Mouse (Mus musculus): ENCODE data around the gene Trappc5. TPM values are rescaled to one million over a fixed set of nuclear protein-coding genes. Genes with fewer than 3 reads are reported as not detected.

Gene Trappc5
- 19.8 TPM for polyA plus RNA-seq (2014; fragmentation: Illumina TruSeq; extraction: RNeasy Lipid Tissue Mini Kit (QIAGEN cat#74804); ENCODE audit: low read depth, low replicate concordance)

DNA sequence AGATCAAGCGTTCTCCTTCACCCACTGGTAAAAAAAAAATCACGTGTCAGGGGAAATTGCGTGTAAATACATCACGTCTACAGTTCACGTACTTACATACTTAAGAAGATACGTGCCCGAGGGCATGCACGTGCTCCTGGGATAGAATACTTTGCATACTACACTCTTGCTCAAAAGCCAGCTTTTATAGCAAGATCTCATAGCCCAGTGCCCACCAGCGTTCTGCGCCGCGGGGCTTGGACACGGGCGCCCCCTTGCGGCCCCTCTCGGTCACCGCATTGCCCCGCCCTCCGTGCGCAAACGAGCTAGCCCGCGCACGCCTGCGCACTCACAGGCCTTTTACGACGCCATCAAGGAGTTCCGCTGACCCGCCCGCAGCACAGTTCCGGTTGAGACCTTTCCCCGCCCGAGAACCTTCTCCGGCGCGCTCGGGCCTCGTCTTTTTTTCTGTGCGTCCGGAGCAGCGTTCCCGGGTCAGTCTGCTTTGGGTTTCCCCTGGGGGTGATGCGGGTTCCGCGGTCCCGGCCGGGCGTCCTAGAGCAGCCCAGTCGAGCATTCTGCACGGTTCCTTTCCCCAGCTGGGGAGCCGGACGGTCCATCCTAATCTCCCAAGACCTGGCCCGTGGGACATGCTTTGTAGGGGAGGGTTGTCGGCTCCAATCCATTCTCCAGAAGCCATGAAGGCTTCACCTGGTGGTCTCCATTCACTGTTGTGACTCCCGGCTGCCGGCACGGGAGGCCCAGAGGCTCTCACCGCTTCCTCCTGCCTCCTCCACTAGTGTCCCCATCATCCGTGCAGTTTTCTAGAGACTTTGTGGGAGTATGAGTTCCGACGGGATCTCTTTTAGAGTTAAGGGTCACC lies at the start of gene Trappc5:
Gene Trappc5, plus strand, starts transcription at position 169 of the 862 bp plus-strand sequence.

DNA sequence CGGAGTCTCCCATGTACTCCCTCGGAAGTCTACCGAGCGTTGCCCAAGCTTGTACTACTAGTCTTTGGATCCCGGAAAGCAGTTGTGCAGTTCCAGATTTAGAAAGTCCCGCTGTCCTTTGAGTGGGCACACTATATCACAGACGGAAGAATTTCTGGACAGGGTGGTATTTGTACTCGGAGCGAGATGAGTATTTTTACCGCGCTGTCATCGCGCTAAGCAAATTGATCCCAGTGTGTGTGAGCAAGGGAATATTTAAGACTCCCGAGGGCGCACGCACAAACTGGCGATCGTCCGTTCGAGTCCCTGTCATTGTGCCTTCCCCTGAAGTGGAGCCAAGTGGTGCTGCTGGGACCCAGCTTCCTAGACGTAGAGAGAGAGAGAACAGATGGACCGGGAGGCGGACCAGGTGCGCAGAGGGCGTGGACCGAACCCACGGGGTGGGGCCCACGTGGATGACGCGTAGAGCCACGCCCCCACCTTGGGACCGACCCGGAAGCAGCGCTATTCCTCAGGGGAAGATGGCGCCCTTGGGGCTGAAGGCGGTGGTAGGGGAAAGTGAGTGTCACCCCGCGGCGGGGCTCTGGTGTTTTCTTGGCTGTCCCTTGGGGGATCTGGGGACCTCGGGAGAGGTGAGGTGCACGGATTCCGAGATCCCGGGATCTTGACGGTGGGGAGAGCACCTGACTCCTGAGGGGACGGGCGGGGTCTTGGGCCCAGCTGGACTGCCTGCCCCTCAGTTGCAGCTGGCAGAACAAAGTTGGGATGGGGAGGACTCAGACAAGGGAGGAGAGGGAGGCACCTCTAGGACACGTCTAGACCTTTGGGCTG lies 45.2 kb upstream of the Trappc5 start, which contains the start of gene Stxbp2:
Gene Stxbp2, plus strand, starts transcription at position 309 of the 831 bp plus-strand sequence.

DNA sequence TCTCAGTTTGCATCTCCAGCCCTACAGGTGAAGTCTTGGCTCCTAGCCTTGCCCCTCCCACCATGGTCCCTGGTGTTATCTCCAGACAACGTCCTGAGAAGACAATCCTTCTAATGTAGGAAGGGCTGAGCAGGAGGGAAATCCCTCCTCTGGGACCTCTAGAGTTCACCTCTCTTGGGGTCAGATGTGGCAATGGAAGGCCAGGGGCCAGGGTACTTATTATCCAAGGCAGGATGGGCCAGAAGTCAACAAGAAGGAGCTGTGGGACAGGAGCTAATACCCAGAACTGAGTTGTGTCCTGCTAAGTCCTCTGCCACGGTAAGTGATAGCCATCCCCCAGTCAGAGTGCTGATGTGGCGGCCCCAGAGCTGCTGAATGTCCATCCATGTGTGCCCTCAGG lies 20.6 kb upstream of the Trappc5 start, which contains the start of gene Retn:
Gene Retn, plus strand, starts transcription at position 245 of the 400 bp plus-strand sequence.

DNA sequence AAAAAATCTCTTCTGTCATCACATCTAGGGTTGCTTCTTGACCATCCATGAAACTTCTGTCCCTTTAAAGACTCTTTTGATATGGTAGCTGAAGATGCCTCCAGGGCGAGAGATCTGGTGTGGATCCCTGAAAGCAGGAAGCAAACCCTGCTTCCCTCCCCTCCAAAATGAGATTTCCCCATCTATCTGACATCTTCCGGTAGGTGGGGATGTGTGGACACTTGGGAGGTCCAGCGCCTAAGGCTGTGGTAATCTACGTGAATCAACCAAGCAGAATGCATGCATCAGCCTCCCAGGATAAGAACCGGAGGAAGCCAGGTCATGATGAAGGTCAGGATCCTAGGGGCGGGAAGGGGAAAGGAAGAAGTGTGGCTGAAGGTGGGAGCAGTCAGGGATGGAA lies 10.6 kb upstream of the Trappc5 start, which contains the start of gene Mcemp1:
Gene Mcemp1, plus strand, starts transcription at position 248 of the 400 bp plus-strand sequence.

DNA sequence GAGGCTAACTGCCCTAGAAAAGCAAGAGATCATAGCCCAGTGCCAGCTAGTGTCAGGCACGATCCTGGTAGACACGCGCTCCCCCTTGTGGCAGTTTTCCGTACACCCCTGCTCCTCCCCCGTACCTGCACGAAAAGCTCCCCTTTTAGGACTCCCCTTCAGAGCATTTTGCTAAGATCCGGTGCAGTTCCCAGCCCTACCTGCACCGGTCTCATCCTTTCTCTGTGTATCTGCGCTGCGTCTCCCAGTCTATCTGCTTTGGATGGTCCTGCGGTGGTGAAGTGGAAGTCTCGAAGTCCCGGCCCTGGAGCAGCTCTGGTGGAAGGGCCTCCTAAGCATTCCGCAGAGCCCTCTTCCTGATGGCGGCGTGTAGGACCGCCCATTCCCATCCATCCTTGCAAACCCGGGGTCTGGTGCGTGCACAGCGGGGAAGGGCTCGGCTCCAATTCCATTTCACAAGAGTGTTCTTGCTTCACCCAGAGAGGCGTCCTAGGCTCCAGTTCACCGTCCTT lies 4.1 kb upstream of the Trappc5 start, which contains the start of gene Fcor:
Gene Fcor, minus strand, starts transcription at position 383 of the 512 bp plus-strand sequence.

DNA sequence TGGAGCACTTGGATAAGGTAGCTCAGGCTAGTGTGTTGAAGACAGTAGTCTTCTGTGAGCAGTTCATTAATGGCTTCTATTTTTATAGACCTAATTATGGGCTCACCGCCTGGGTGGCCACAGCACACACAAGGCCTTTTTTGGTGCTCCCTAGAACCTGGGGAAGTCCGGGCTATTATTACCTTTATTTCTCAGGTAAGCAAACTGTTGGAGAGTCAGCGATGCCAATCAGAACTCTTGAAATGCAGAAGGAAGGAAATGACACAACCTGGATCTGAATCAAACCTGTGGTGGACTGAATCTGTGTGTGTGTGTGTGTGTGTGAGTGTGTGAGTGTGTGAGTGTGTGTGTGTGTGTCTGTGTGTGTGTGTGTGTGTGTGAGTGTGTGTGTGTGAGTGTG lies 18.0 kb downstream of the Trappc5 start, which contains the start of gene Fcer2a:
Gene Fcer2a, minus strand, starts transcription at position 55 of the 400 bp plus-strand sequence.

DNA sequence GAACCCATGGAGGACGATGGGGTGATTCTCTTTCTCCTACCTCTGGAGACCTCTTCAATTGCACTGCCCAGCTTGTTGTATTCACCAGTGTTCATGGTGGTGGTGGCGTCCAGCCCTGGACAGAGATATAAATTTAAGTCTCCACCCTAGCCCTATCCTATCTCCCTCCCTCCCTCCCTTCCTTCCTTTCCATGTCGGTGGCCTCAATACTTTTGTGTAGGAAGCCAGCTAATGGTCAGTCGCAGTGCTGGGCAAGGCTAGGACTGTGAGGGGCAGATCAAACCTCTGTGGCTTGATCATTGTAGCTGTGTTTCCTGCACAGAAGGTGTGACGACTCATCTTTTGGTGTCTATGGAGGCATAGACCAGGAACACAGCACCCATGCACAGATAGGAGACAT lies 44.5 kb downstream of the Trappc5 start, which contains the start of gene Clec4g:
Gene Clec4g, minus strand, starts transcription at position 101 of the 400 bp plus-strand sequence.

Other genes with a start within 250 kb of the Trappc5 start
- gene Pex11g, start 208.6 kb upstream of the Trappc5 start, polyA plus RNA-seq (2014; fragmentation: Illumina TruSeq; extraction: RNeasy Lipid Tissue Mini Kit (QIAGEN cat#74804); ENCODE audit: low read depth, low replicate concordance), result 29.0 TPM
- gene Tex45, start 205.4 kb upstream of the Trappc5 start, polyA plus RNA-seq (2014; fragmentation: Illumina TruSeq; extraction: RNeasy Lipid Tissue Mini Kit (QIAGEN cat#74804); ENCODE audit: low read depth, low replicate concordance), result 0.73 TPM
- 21.0 TPM for gene Zfp358, start 183.2 kb upstream of the Trappc5 start, polyA plus RNA-seq (2014; fragmentation: Illumina TruSeq; extraction: RNeasy Lipid Tissue Mini Kit (QIAGEN cat#74804); ENCODE audit: low read depth, low replicate concordance)
- gene Mcoln1, start 175.8 kb upstream of the Trappc5 start, polyA plus RNA-seq (2014; fragmentation: Illumina TruSeq; extraction: RNeasy Lipid Tissue Mini Kit (QIAGEN cat#74804); ENCODE audit: low read depth, low replicate concordance), result 83.5 TPM
- gene Pnpla6, start 160.9 kb upstream of the Trappc5 start, polyA plus RNA-seq (2014; fragmentation: Illumina TruSeq; extraction: RNeasy Lipid Tissue Mini Kit (QIAGEN cat#74804); ENCODE audit: low read depth, low replicate concordance), result 49.1 TPM
- gene C330021F23Rik, start 108.3 kb upstream of the Trappc5 start, polyA plus RNA-seq (2014; fragmentation: Illumina TruSeq; extraction: RNeasy Lipid Tissue Mini Kit (QIAGEN cat#74804); ENCODE audit: low read depth, low replicate concordance), result 6.5 TPM
- gene Camsap3, start 89.0 kb upstream of the Trappc5 start, polyA plus RNA-seq (2014; fragmentation: Illumina TruSeq; extraction: RNeasy Lipid Tissue Mini Kit (QIAGEN cat#74804); ENCODE audit: low read depth, low replicate concordance), result 36.3 TPM
- gene Xab2, start 55.0 kb upstream of the Trappc5 start, polyA plus RNA-seq (2014; fragmentation: Illumina TruSeq; extraction: RNeasy Lipid Tissue Mini Kit (QIAGEN cat#74804); ENCODE audit: low read depth, low replicate concordance), result 33.1 TPM
- 68.9 TPM for gene Pet100, start 54.8 kb upstream of the Trappc5 start, polyA plus RNA-seq (2014; fragmentation: Illumina TruSeq; extraction: RNeasy Lipid Tissue Mini Kit (QIAGEN cat#74804); ENCODE audit: low read depth, low replicate concordance)
- gene Pcp2, start 50.8 kb upstream of the Trappc5 start, polyA plus RNA-seq (2014; fragmentation: Illumina TruSeq; extraction: RNeasy Lipid Tissue Mini Kit (QIAGEN cat#74804); ENCODE audit: low read depth, low replicate concordance), result not detected
- gene Stxbp2, start 45.3 kb upstream of the Trappc5 start, polyA plus RNA-seq (2014; fragmentation: Illumina TruSeq; extraction: RNeasy Lipid Tissue Mini Kit (QIAGEN cat#74804); ENCODE audit: low read depth, low replicate concordance), result 92.1 TPM
- 947 TPM for gene Retn, start 20.5 kb upstream of the Trappc5 start, polyA plus RNA-seq (2014; fragmentation: Illumina TruSeq; extraction: RNeasy Lipid Tissue Mini Kit (QIAGEN cat#74804); ENCODE audit: low read depth, low replicate concordance)
- gene Mcemp1, start 10.5 kb upstream of the Trappc5 start, polyA plus RNA-seq (2014; fragmentation: Illumina TruSeq; extraction: RNeasy Lipid Tissue Mini Kit (QIAGEN cat#74804); ENCODE audit: low read depth, low replicate concordance), result 0.68 TPM
- gene Fcor, start 3.9 kb upstream of the Trappc5 start, polyA plus RNA-seq (2014; fragmentation: Illumina TruSeq; extraction: RNeasy Lipid Tissue Mini Kit (QIAGEN cat#74804); ENCODE audit: low read depth, low replicate concordance), result 100 TPM
- 0.12 TPM for gene Fcer2a, start 17.9 kb downstream of the Trappc5 start, polyA plus RNA-seq (2014; fragmentation: Illumina TruSeq; extraction: RNeasy Lipid Tissue Mini Kit (QIAGEN cat#74804); ENCODE audit: low read depth, low replicate concordance)
- gene Clec4g, start 44.4 kb downstream of the Trappc5 start, polyA plus RNA-seq (2014; fragmentation: Illumina TruSeq; extraction: RNeasy Lipid Tissue Mini Kit (QIAGEN cat#74804); ENCODE audit: low read depth, low replicate concordance), result 0.38 TPM
- gene Cd209a, start 72.7 kb downstream of the Trappc5 start, polyA plus RNA-seq (2014; fragmentation: Illumina TruSeq; extraction: RNeasy Lipid Tissue Mini Kit (QIAGEN cat#74804); ENCODE audit: low read depth, low replicate concordance), result 10.0 TPM
- gene Cd209e, start 178.0 kb downstream of the Trappc5 start, polyA plus RNA-seq (2014; fragmentation: Illumina TruSeq; extraction: RNeasy Lipid Tissue Mini Kit (QIAGEN cat#74804); ENCODE audit: low read depth, low replicate concordance), result not detected
- gene Cd209d, start 202.3 kb downstream of the Trappc5 start, polyA plus RNA-seq (2014; fragmentation: Illumina TruSeq; extraction: RNeasy Lipid Tissue Mini Kit (QIAGEN cat#74804); ENCODE audit: low read depth, low replicate concordance), result 14.4 TPM